Mouse (Mus musculus) cerebellum, adult 2 months (tissue): ENCODE results near the gene Fut2. TPM values are rescaled to one million over a fixed set of nuclear protein-coding genes. Genes with fewer than 3 reads are reported as not detected.

Source experiments
- DNase-seq, 2 experiments: peaks; one replicate each; pipeline ENCODE4 v3.0.0; 2021
- H3K27ac ChIP-seq: fragments of 200-500 bp; 2 replicates; pipeline ENCODE4 v1.5.1; 2012; ENCODE audit warnings: low read length, control low read depth, inconsistent platforms; ENCODE audit not compliant: insufficient read depth
- H3K27me3 ChIP-seq: fragments of 200-500 bp; 2 replicates; pipeline ENCODE4 v1.6.1; 2012; ENCODE audit warnings: inconsistent platforms, mild to moderate bottlenecking, low read length, moderate library complexity; ENCODE audit not compliant: control insufficient read depth, insufficient read depth
- H3K4me1 ChIP-seq: fragments of 200-500 bp; 2 replicates; pipeline ENCODE4 v1.6.1; 2011; ENCODE audit warnings: low read length; ENCODE audit not compliant: control insufficient read depth, insufficient read depth
- H3K4me3 ChIP-seq: fragments of 200-500 bp; replicated peaks from 2 replicates; pipeline ENCODE3; 2011; ENCODE audit warnings: mild to moderate bottlenecking, low read depth, low read length, control low read depth; ENCODE audit not compliant: insufficient read depth
- CTCF ChIP-seq: fragments of 200-500 bp; IDR thresholded peaks from 2 replicates; pipeline ENCODE4 v1.5.1; 2011; ENCODE audit warnings: low read depth, mild to moderate bottlenecking, control low read depth, low read length, moderate library complexity, borderline replicate concordance; ENCODE audit not compliant: insufficient read depth
- POLR2A ChIP-seq: fragments of 200-500 bp; IDR thresholded peaks from 2 replicates; pipeline ENCODE4 v1.6.1; 2011; ENCODE audit warnings: low read length, control low read depth, borderline replicate concordance; ENCODE audit not compliant: insufficient read depth
- WGBS: fragments of 180-500 bp; shearing (Covaris S2); methylation state at CpG from one replicate; pipeline ENCODE4 v1.1.7; 2018; 5-methylcytosine and 5-hydroxymethylcytosine counted together
- polyA plus RNA-seq: library from polyadenylated mRNA; depleted of rRNA; stranded (reverse); fragments of >200 nt; gene quantifications from 2 replicates; pipeline ENCODE4 v1.2.3, GENCODE M21; 2012

Gene Fut2
- polyA plus RNA-seq, 1 experiment = 1.4 TPM

DNA sequence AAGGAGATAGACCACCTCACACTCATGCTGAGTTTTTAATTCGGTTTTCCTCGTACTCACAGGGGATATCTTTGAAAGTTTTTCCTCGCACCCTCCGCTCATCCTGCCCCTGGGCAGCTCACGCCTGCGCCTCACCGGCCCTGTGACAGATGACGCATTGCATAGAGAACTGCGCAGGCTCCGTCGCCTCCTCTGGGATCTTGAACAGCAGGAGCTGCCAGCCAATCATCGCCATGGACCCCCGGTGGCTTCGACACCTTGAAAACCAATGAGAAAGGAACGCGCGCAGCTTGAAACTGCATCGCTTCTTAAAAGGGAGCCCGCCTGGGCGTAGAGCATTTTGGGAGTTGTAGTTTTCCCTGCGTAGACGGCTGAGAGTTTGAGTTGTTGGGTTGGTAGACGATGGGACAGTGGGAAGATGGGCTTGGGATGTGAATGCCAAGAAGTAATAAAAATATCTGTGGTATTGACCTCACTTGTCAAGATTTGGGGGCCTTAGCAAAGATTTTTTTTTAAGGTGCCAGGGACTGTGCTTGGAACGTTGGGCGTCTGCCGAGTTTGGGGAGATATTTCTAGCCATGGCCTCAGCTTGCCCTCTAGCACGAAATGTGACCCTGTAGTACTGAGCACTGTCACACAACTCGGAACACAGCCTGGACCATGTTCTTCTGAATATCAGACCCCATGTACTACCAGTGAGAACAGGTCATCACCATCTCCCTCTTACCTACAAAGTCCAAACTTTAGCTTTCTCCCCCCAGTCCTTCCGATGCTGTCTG lies 27.4 kb downstream of the Fut2 start:
- DNase-seq = peak; percentile 97 to 99
- H3K4me1 ChIP-seq = peaks cover 26% of the 10 kb centered on the region
- peak overlapping the region; percentile 57 for H3K4me3 ChIP-seq
- WGBS = 20% methylated on average over 29 of the region's 29 CpGs
- H3K27ac ChIP-seq = peak overlapping the region; percentile 11; the same call in 1 of the 2 replicates
- no peaks in the 10 kb centered on the region for H3K27me3 ChIP-seq
- TF ChIP-seq CTCF (no peak), POLR2A (peak; percentile 96)

GRCm38 (mm10) chr7:45637710-45638109 lies 28.5 kb downstream of the Fut2 start:
- H3K4me1 ChIP-seq = peaks cover 26% of the 10 kb centered on the region
- 79% methylated on average over 6 of the region's 6 CpGs for WGBS
- H3K27me3 ChIP-seq = no peaks in the 10 kb centered on the region
- no peak for DNase-seq
- H3K27ac ChIP-seq = no peak overlapping the region
- TF ChIP-seq CTCF (no peak), POLR2A (no peak)
- peak overlapping the region; percentile 12 for H3K4me3 ChIP-seq

GRCm38 (mm10) chr7:45635711-45636688 lies 30.2 kb downstream of the Fut2 start:
- H3K27ac ChIP-seq = no peak overlapping the region
- TF ChIP-seq CTCF (no peak), POLR2A (no peak)
- H3K27me3 ChIP-seq = no peaks in the 10 kb centered on the region
- WGBS = 60% methylated on average over 15 of the region's 15 CpGs
- peaks cover 12% of the 10 kb centered on the region; the same call in 1 of the 2 replicates for H3K4me1 ChIP-seq
- no peak overlapping the region for H3K4me3 ChIP-seq
- DNase-seq = no peak

DNA sequence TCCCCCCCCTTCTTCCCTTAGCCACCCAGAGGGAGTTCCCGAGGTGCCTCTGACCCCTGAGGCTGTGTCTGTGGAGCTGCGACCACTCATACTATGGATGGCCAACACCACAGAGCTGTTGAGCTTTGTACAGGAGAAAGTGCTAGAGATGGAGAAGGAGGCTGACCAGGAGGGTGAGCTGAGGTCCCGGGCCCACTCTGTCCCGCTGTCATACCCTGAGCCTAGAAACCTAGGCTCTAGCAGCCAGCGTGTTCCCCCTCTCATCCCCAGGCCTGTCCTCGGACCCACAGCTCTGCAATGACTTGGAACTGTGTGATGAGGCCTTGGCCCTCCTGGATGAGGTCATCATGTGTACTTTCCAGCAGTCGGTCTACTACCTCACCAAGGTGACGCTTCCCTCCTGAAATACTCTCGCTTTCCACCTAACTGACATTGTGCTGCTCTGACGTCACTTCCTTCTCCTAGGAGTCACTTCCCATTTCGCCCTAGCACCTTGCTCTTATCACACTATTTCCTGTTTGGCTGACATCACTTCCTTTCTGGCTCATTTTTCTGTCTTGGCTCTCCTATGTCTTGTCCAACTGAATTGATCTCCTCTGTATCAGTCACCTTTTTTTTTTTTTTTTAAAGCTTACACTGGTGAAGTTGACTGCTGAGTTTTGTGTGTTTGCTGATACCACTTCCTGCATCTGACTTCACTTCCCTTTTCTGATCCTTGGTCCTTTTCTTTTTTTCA lies 31.1 kb downstream of the Fut2 start:
- TF ChIP-seq CTCF (no peak), POLR2A (no peak)
- no peak for DNase-seq
- Histone ChIP-seq H3K4me3 (no peak overlapping the region), H3K27ac (no peak overlapping the region; the same call in 1 of the 2 replicates), H3K4me1 (peaks cover 8% of the 10 kb centered on the region; the same call in 1 of the 2 replicates), H3K27me3 (no peaks in the 10 kb centered on the region)
- 91% methylated on average over 11 of the region's 11 CpGs for WGBS

- Histone ChIP-seq H3K27ac (peak overlapping the region; percentile 61), H3K4me3 (peak overlapping the region; percentile 6), H3K27me3 (no peaks in the 10 kb centered on the region), H3K4me1 (peaks cover 4% of the 10 kb centered on the region; the same call in 1 of the 2 replicates)
- 13% methylated on average over 35 of the region's 35 CpGs for WGBS
- DNase-seq = peak; percentile 78 to 79
- peak; percentile 33; the same call in 1 of the 2 replicates for TF ChIP-seq POLR2A
- TF ChIP-seq CTCF = peak; percentile 39; the same call in 1 of the 2 replicates
Measured at GRCm38 (mm10) chr7:45632499-45632898, 33.7 kb downstream of the Fut2 start.

DNA sequence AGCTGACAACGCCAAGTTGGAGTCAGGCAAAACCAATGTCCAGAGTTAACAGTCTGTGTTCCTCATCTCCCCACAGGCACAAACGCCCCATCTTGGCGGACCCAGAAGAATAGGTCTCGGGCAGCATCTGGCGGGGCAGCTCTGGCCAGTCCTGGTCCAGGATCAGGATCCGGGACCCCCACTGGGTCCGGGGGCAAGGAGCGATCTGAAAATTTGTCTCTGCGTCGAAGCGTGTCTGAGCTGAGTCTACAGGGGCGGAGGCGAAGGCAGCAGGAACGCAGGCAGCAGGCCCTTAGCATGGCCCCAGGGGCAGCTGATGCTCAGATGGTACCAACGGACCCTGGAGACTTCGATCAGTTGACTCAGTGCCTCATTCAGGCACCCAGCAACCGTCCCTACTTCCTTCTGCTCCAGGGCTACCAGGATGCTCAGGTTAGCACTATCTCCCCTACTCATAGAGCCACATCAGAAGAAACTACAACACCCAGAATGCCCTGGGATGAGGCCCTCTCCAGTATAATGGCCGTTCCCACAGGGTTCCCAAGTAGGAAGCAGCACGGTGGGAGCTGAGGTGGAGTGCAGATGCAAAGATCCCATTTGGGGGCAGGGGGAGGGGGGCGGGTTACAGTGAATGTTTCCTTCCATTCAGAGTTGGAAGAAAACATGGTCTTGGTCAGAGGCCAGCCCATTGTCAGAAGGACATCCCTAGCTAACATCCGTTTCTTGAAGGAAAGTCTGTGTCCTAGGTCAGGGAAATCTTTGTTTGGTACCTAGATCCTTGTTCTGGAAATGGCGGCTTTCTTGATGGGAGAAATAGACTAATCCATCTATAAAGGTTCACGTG lies 35.9 kb downstream of the Fut2 start:
- DNase-seq = no peak
- peaks cover 4% of the 10 kb centered on the region; the same call in 1 of the 2 replicates for H3K4me1 ChIP-seq
- TF ChIP-seq POLR2A = no peak
- TF ChIP-seq CTCF = no peak
- no peak overlapping the region for H3K4me3 ChIP-seq
- WGBS = 70% methylated on average over 23 of the region's 23 CpGs
- no peaks in the 10 kb centered on the region for H3K27me3 ChIP-seq
- no peak overlapping the region for H3K27ac ChIP-seq
